Mouse (Mus musculus) mouse embryonic stem cell (cell line): ENCODE data around the gene Pramef6.
"Not testable (repeated sequence)": the region's sequence is repeated elsewhere in the genome, so short reads cannot be mapped to it uniquely, and the experiment has no call there.

Experiments used
- in situ Hi-C, 2 experiments: fragments of 300-500 bp; cut with MboI; formaldehyde crosslinking; loops; 1 replicate in 1 of 2; 3 replicates in 1 of 2; pipeline ENCODE4 v1.14.3; 2019 to 2020; ENCODE audit warnings: low sequenced_read_pairs in 2 of 2, low pct_unique_long_range_greater_than_20kb in 1 of 2, mixed read lengths in 1 of 2; ENCODE audit not compliant: unreplicated experiment in 1 of 2

Pramef6 gene

GRCm38 (mm10) chr4:143900280-143900679 lies at the start of gene Pramef6:
Pramef6 (minus strand) TSS chr4:143900380.
- in situ Hi-C loops, result not testable (repeated sequence)

GRCm38 (mm10) chr4:143894406-143894805 lies 5.8 kb downstream of the Pramef6 start:
- in situ Hi-C loops, result not testable (repeated sequence)

- in situ Hi-C loops, result not testable (repeated sequence)
Observed at GRCm38 (mm10) chr4:143882371-143882770, 17.8 kb downstream of the Pramef6 start.

GRCm38 (mm10) chr4:143846197-143846596 lies 54.0 kb downstream of the Pramef6 start, which contains the start of gene Gm13103:
Gm13103 (plus strand) TSS chr4:143846497.
- in situ Hi-C loops, result loop anchor here in 1 of 2 experiments (25.0 kb wide), 1 partner anchor 316 kb away; the partner anchor contains the start of gene Oog3
